1 mouse cellular context compared by ENCODE assay signal in the genomic region with DNA sequence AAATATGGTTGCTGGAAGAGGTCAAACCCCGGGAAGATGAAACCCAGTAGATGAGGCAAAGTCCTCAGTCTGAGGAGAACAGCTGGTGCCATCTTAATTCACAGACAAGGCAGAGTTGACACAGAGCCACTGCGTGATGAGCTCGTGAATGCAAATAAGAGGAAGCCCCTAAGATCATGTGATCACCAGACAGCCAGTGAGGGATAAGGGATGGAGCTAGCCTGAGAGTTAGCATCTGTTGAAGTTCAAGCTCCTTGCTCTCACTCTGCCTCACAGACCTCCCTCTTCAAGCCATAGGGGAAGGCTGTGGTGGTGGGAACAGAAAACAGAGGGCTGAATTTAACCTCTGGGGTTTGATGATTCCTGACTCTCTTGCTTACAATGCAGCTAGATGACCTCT.
A peak's percentile ranks its signal among the peaks of the same experiment; 100 is the strongest.
TF ChIP-seq lines count a peak whose summit lies in the region.

No protein-coding gene starts in this region.

TF ChIP-seq in CH12.LX, 34 proteins besides CTCF, POLR2A, EP300 and RAD21 (continued from another document):
- TF ChIP-seq E2F4 (IDR thresholded peaks at IDR 0.05; ENCODE audit: insufficient replicate concordance, low read depth, low read length), result 0 out of 2 replicates have a peak, but pooled peaks have one; percentile 30
- no peak for TF ChIP-seq CHD2 (IDR thresholded peaks at IDR 0.05; ENCODE audit: low read length)
- TF ChIP-seq ZC3H11A (IDR thresholded peaks at IDR 0.05; ENCODE audit: low read depth, low read length), result no peak
- peak; percentile 32; the same call in 1 of the 2 replicates for TF ChIP-seq HCFC1 (IDR thresholded peaks at IDR 0.05; ENCODE audit: low read depth, low read length)
- TF ChIP-seq TBP (conservative IDR thresholded peaks at IDR 0.05; ENCODE audit: low read depth, low read length), result peak; percentile 74; the same call in 1 of the 2 replicates
- TF ChIP-seq MAZ (IDR thresholded peaks at IDR 0.05; ENCODE audit: low read depth, low read length), result peak; percentile 65
- TF ChIP-seq ZMIZ1 (IDR thresholded peaks at IDR 0.05; ENCODE audit: low read depth, low read length), result peak; percentile 49; the same call in 1 of the 2 replicates
- peak; percentile 14; the same call in 1 of the 2 replicates for TF ChIP-seq NRF1 (IDR thresholded peaks at IDR 0.05; ENCODE audit: low read depth, low read length)
